Mouse (Mus musculus): ENCODE measurements around the gene Osbpl10.

- TF ChIP-seq CTCF (IDR thresholded peaks at IDR 0.05; ENCODE audit: control insufficient read depth, insufficient read depth, low read length) (no peak), POLR2A (IDR thresholded peaks at IDR 0.05; ENCODE audit: borderline replicate concordance, control insufficient read depth, low read depth, low read length) (no peak)
Measured at GRCm38 (mm10) chr9:114944642-114945041, 33.7 kb upstream of the Osbpl10 start.

All from bone marrow, adult 2 months (tissue).